Mouse (Mus musculus) spleen, adult 2 months (tissue): ENCODE results near the gene Selenon.

Experiments
- CTCF ChIP-seq: fragments of 200-500 bp; IDR thresholded peaks from 2 replicates; pipeline ENCODE4 v1.5.1; 2011; ENCODE audit warnings: mild to moderate bottlenecking, inconsistent platforms; ENCODE audit not compliant: insufficient read depth, insufficient read length, insufficient replicate concordance; ENCODE audit errors: extremely low read depth
- POLR2A ChIP-seq: fragments of 200-500 bp; IDR thresholded peaks from 2 replicates; pipeline ENCODE4 v1.6.1; 2011; ENCODE audit warnings: low read depth, low read length, inconsistent platforms

GRCm38 (mm10) chr4:134510845-134511411, 41.0 kb downstream of the Selenon start, which contains the start of gene Aunip:
- TF ChIP-seq CTCF = no peak
- TF ChIP-seq POLR2A = no peak; the same call in 1 of the 2 replicates
